Mouse (Mus musculus) bone marrow macrophage, adult 2 months (primary cell): ENCODE data around the gene Gm45062.

Experiments
- CTCF ChIP-seq: IDR thresholded peaks from 2 replicates; pipeline ENCODE4 v1.5.1; 2012; ENCODE audit warnings: low read depth, mild to moderate bottlenecking, low read length, moderate library complexity
- POLR2A ChIP-seq: IDR thresholded peaks from 2 replicates; pipeline ENCODE4 v1.6.1; 2012; ENCODE audit warnings: mild to moderate bottlenecking, low read depth, low read length, borderline replicate concordance

- TF ChIP-seq CTCF (no peak), POLR2A (no peak)
Measured at GRCm38 (mm10) chr6:8498961-8499360, 239.7 kb downstream of the Gm45062 start.
